In the genomic region with DNA sequence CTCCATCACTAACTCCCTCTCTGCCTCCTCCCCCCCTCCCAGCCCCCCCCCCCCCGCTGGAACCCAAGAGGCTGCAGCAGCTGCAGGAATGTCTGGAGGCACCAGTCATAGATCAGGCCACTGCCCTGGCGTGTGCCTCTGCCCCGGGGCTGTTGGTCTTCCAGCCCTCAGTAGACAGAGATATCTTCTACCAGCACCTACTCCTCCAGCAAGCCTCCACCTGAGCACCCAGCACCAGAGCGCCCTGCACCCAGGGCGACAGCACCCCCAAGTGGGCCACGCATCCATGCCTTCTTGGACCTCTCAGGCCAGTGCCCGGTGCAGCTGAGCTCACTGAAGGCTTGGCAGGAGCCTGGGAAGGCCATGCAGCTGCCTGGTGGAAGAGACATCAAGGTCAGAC, we compare ENCODE assay signal across 15 mouse cellular contexts.
A peak's percentile ranks its signal among the peaks of the same experiment; 100 is the strongest.
DNase-seq lines count a peak whose midpoint lies in the region; ATAC-seq and TF ChIP-seq lines count a peak whose summit lies in the region.
"Had no signal": no experiment of that assay in that cellular context is flagged by ENCODE, and none has a peak within 500 bp of the region (broad histone marks: within the 10 kb centered on the region; RNA-seq: fewer than 3 reads in every experiment).

No protein-coding gene starts in this region.

- no peak for DNase-seq in kidney, adult 18-20 months
- DNase-seq in midbrain, embryonic 11.5 days (ENCODE audit: low spot score, missing footprints) = no peak
- no peak for DNase-seq in midbrain, embryonic 10.5 days (ENCODE audit: low spot score)
- DNase-seq in G1E (ENCODE audit: low spot score) = no peak
- peak; percentile 5 for DNase-seq in adrenal gland, postnatal 25 days
- DNase-seq in cerebellum, adult 9-10 months = no peak
- no peak for DNase-seq in spleen, postnatal 36 days (ENCODE audit: low spot score in 2 of 2)
- DNase-seq: cerebellum, adult 2 months; kidney, adult 8-10 months; right cerebral cortex, postnatal 14 days; thymus, adult 2 months had no signal

- no peak for TF ChIP-seq CTCF in G1E (IDR thresholded peaks at IDR 0.05; ENCODE audit: low read depth, low read length)

- H3K9ac ChIP-seq in kidney, embryonic 14.5 days (ENCODE audit: low read depth, low read length) = no peak overlapping the region
- no peak overlapping the region for H3K9ac ChIP-seq in midbrain, embryonic 11.5 days (ENCODE audit: low read length)

- 79% methylated on average over 6 of the region's 7 CpGs for WGBS in kidney, embryonic 14.5 days
- WGBS in midbrain, embryonic 11.5 days = 80% methylated on average over 6 of the region's 7 CpGs
- WGBS in midbrain, embryonic 10.5 days = 80% methylated on average over 6 of the region's 7 CpGs

- no peaks in the 10 kb centered on the region for H3K36me3 ChIP-seq in kidney, embryonic 14.5 days (ENCODE audit: control insufficient read depth, insufficient read depth, low read length)
- H3K36me3 ChIP-seq in midbrain, embryonic 11.5 days (ENCODE audit: control insufficient read depth, insufficient read depth, low read length) = no peaks in the 10 kb centered on the region
- H3K36me3 ChIP-seq in midbrain, embryonic 10.5 days = no peaks in the 10 kb centered on the region
- no peaks in the 10 kb centered on the region for H3K36me3 ChIP-seq in G1E (replicated peaks)
- H3K36me3 ChIP-seq: heart, embryonic 10.5 days; hindbrain, embryonic 10.5 days had no signal

- H3K4me2 ChIP-seq in kidney, embryonic 14.5 days (replicated peaks; ENCODE audit: low read depth, low read length) = no peak overlapping the region
- H3K4me2 ChIP-seq in midbrain, embryonic 11.5 days = no peak overlapping the region
- H3K4me2 ChIP-seq: liver, embryonic 11.5 days had no signal

- H3K27me3 ChIP-seq in kidney, embryonic 14.5 days (ENCODE audit: control insufficient read depth, insufficient read depth, low read length) = no peaks in the 10 kb centered on the region
- no peaks in the 10 kb centered on the region for H3K27me3 ChIP-seq in midbrain, embryonic 11.5 days (ENCODE audit: control insufficient read depth, insufficient read depth, low read length)
- H3K27me3 ChIP-seq in midbrain, embryonic 10.5 days (ENCODE audit: low read depth, poor library complexity, severe bottlenecking) = no peaks in the 10 kb centered on the region
- no peaks in the 10 kb centered on the region for H3K27me3 ChIP-seq in G1E (ENCODE audit: insufficient read depth, low read length)

- no peaks in the 10 kb centered on the region for H3K9me3 ChIP-seq in kidney, embryonic 14.5 days (ENCODE audit: control insufficient read depth, low read length)
- no peaks in the 10 kb centered on the region for H3K9me3 ChIP-seq in midbrain, embryonic 11.5 days (ENCODE audit: control insufficient read depth, low read length)
- H3K9me3 ChIP-seq in midbrain, embryonic 10.5 days (replicated peaks) = no peaks in the 10 kb centered on the region
- H3K9me3 ChIP-seq in G1E (replicated peaks) = peaks cover 21% of the 10 kb centered on the region
- H3K9me3 ChIP-seq: heart, embryonic 10.5 days; hindbrain, embryonic 10.5 days had no signal

- no peaks in the 10 kb centered on the region for H3K4me1 ChIP-seq in kidney, embryonic 14.5 days (ENCODE audit: control insufficient read depth, insufficient read depth, low read length)
- no peaks in the 10 kb centered on the region for H3K4me1 ChIP-seq in midbrain, embryonic 11.5 days (ENCODE audit: control insufficient read depth, insufficient read depth, low read length)
- no peaks in the 10 kb centered on the region for H3K4me1 ChIP-seq in midbrain, embryonic 10.5 days
- no peaks in the 10 kb centered on the region for H3K4me1 ChIP-seq in G1E (ENCODE audit: insufficient read depth, low read depth, low read length)
- H3K4me1 ChIP-seq: hindbrain, embryonic 10.5 days had no signal

- H3K4me3 ChIP-seq in kidney, embryonic 14.5 days (ENCODE audit: low read length) = no peak overlapping the region
- no peak overlapping the region for H3K4me3 ChIP-seq in midbrain, embryonic 11.5 days (ENCODE audit: low read depth, low read length)
- H3K4me3 ChIP-seq in midbrain, embryonic 10.5 days = no peak overlapping the region
- peak overlapping the region; percentile 32; the same call in 1 of the 2 replicates for H3K4me3 ChIP-seq in G1E (ENCODE audit: low read depth, low read length)
- H3K4me3 ChIP-seq: heart, embryonic 10.5 days; hindbrain, embryonic 10.5 days had no signal

- no peak overlapping the region for H3K27ac ChIP-seq in kidney, embryonic 14.5 days (ENCODE audit: low read depth, low read length)
- H3K27ac ChIP-seq in midbrain, embryonic 11.5 days (ENCODE audit: low read depth, low read length) = no peak overlapping the region
- H3K27ac ChIP-seq in midbrain, embryonic 10.5 days (replicated peaks) = no peak overlapping the region
- H3K27ac ChIP-seq: heart, embryonic 10.5 days; hindbrain, embryonic 10.5 days had no signal

- 0 out of 2 replicates have a peak, but pooled peaks have one; percentile 46 for ATAC-seq in kidney, embryonic 14.5 days (ENCODE audit: low FRiP score, low TSS enrichment)
- 0 out of 2 replicates have a peak, but pooled peaks have one; percentile 38 for ATAC-seq in midbrain, embryonic 11.5 days (ENCODE audit: low FRiP score)
- no peak for ATAC-seq in G1E (ENCODE audit: extremely low read depth, insufficient number of reproducible peaks, low FRiP score, poor library complexity, severe bottlenecking)
